Mouse (Mus musculus) liver, postnatal 0 days (tissue): Measurements from ENCODE around the gene Cfap20.

Experiments used
- CTCF ChIP-seq: sonication (generic); IDR thresholded peaks from 2 replicates; pipeline ENCODE4 v1.5.1; 2016; ENCODE audit warnings: antibody characterized with exemption, low read depth
- EP300 ChIP-seq: IDR thresholded peaks from 2 replicates; pipeline ENCODE4 v1.6.1; 2016; ENCODE audit warnings: antibody characterized with exemption, low read depth, mild to moderate bottlenecking

- TF ChIP-seq CTCF (no peak), EP300 (peak; percentile 58; the same call in 1 of the 2 replicates)
Measured at GRCm38 (mm10) chr8:95424682-95425081, 10.0 kb downstream of the Cfap20 start.
